ENCODE assay signal across 20 mouse cellular contexts in genomic region chr10:95950797-95951196, GRCm38 (mm10). TPM values are rescaled to one million over a fixed set of nuclear protein-coding genes. Genes with fewer than 3 reads are reported as not detected.
DNase-seq lines count a peak whose midpoint lies in the region; ATAC-seq lines count a peak whose summit lies in the region.
"Had no signal": no experiment of that assay in that cellular context is flagged by ENCODE, and none has a peak within 500 bp of the region (broad histone marks: within the 10 kb centered on the region; RNA-seq: fewer than 3 reads in every experiment).

No protein-coding gene starts in this region.

- H3K4me1 ChIP-seq in liver, embryonic 11.5 days (replicated peaks; ENCODE audit: control insufficient read depth, insufficient read depth, low read length): no peaks in the 10 kb centered on the region
- peaks cover 11% of the 10 kb centered on the region for H3K4me1 ChIP-seq in liver, embryonic 12.5 days
- H3K4me1 ChIP-seq in intestine, embryonic 15.5 days (replicated peaks): 0 out of 2 replicates have a peak, but pooled peaks cover 4% of the 10 kb centered on the region
- H3K4me1 ChIP-seq: embryonic facial prominence, embryonic 10.5 days; forebrain, embryonic 13.5 days had no signal

- H3K9me3 ChIP-seq in liver, embryonic 11.5 days (ENCODE audit: control insufficient read depth, low read length): no peaks in the 10 kb centered on the region
- no peaks in the 10 kb centered on the region for H3K9me3 ChIP-seq in liver, embryonic 12.5 days (replicated peaks)
- H3K9me3 ChIP-seq in intestine, embryonic 15.5 days: no peaks in the 10 kb centered on the region
- H3K9me3 ChIP-seq: embryonic facial prominence, embryonic 10.5 days; forebrain, embryonic 13.5 days; hindbrain, embryonic 15.5 days had no signal

- 0 out of 2 replicates have a peak, but pooled peaks have one; percentile 45 for ATAC-seq in liver, embryonic 11.5 days (replicated peaks; ENCODE audit: low FRiP score)
- ATAC-seq in liver, embryonic 12.5 days: no peak
- peak; percentile 36 for ATAC-seq in intestine, embryonic 15.5 days
- ATAC-seq in megakaryocyte progenitor cell, adult 5-6 weeks (replicated peaks; ENCODE audit: poor library complexity): 0 out of 2 replicates have a peak, but pooled peaks have one; percentile 23
- ATAC-seq: activated CD4-positive, CD25-positive, alpha-beta regulatory T cell, adult 4 months; forebrain, embryonic 13.5 days; forebrain, postnatal 0 days; Patski had no signal

- H3K4me2 ChIP-seq in liver, embryonic 11.5 days: no peak overlapping the region
- no peak overlapping the region for H3K4me2 ChIP-seq in liver, embryonic 12.5 days
- H3K4me2 ChIP-seq in intestine, embryonic 15.5 days (replicated peaks): no peak overlapping the region
- H3K4me2 ChIP-seq: forebrain, embryonic 13.5 days; heart, embryonic 11.5 days; hindbrain, embryonic 15.5 days had no signal

- no peak overlapping the region for H3K9ac ChIP-seq in liver, embryonic 11.5 days (ENCODE audit: low read depth, low read length)
- H3K9ac ChIP-seq in liver, embryonic 12.5 days: no peak overlapping the region
- no peak overlapping the region for H3K9ac ChIP-seq in intestine, embryonic 15.5 days
- H3K9ac ChIP-seq: forebrain, embryonic 13.5 days; forebrain, postnatal 0 days; hindbrain, embryonic 15.5 days had no signal

- no peak overlapping the region for H3K4me3 ChIP-seq in liver, embryonic 11.5 days (ENCODE audit: low read depth, low read length)
- no peak overlapping the region for H3K4me3 ChIP-seq in liver, embryonic 12.5 days
- H3K4me3 ChIP-seq in intestine, embryonic 15.5 days (replicated peaks): no peak overlapping the region
- H3K4me3 ChIP-seq: embryonic facial prominence, embryonic 10.5 days; forebrain, embryonic 13.5 days; heart, adult 2 months; hindbrain, embryonic 15.5 days had no signal

- no peaks in the 10 kb centered on the region for H3K36me3 ChIP-seq in liver, embryonic 11.5 days (ENCODE audit: control insufficient read depth, insufficient read depth, low read length)
- H3K36me3 ChIP-seq in liver, embryonic 12.5 days: peaks cover under 1% of the 10 kb centered on the region
- no peaks in the 10 kb centered on the region for H3K36me3 ChIP-seq in intestine, embryonic 15.5 days
- H3K36me3 ChIP-seq: embryonic facial prominence, embryonic 10.5 days; hindbrain, embryonic 15.5 days had no signal

- no peak for DNase-seq in liver, embryonic 11.5 days (ENCODE audit: low spot score)
- no peak for DNase-seq in lung, postnatal 25 days (ENCODE audit: low spot score)
- no peak for DNase-seq in MN1 (ENCODE audit: low spot score)
- DNase-seq: adrenal gland, postnatal 14 days; cerebellum, adult 18-20 months; cerebellum, adult 9-11 months; cerebellum, postnatal 36 days; forebrain, postnatal 0 days; gastrocnemius, postnatal 25 days; heart, adult 2 months; heart, postnatal 36 days had no signal

- WGBS in liver, embryonic 11.5 days: 83% methylated on average over 4 of the region's 4 CpGs
- WGBS in liver, embryonic 12.5 days (ENCODE audit: insufficient replicate concordance): 71% methylated on average over 4 of the region's 4 CpGs
- 85% methylated on average over 4 of the region's 4 CpGs for WGBS in intestine, embryonic 15.5 days

- no peaks in the 10 kb centered on the region for H3K27me3 ChIP-seq in liver, embryonic 11.5 days (replicated peaks; ENCODE audit: control insufficient read depth, insufficient read depth, low read length)
- H3K27me3 ChIP-seq in liver, embryonic 12.5 days (replicated peaks): no peaks in the 10 kb centered on the region
- H3K27me3 ChIP-seq in intestine, embryonic 15.5 days (replicated peaks): no peaks in the 10 kb centered on the region
- H3K27me3 ChIP-seq: forebrain, embryonic 13.5 days; hindbrain, embryonic 15.5 days; Patski had no signal

- no peak overlapping the region for H3K27ac ChIP-seq in liver, embryonic 11.5 days (ENCODE audit: low read depth, low read length)
- H3K27ac ChIP-seq in liver, embryonic 12.5 days: no peak overlapping the region
- no peak overlapping the region for H3K27ac ChIP-seq in intestine, embryonic 15.5 days
- H3K27ac ChIP-seq: embryonic facial prominence, embryonic 10.5 days; forebrain, embryonic 13.5 days; heart, adult 2 months; hindbrain, embryonic 15.5 days had no signal

RNA-seq across cellular contexts. Expression of gene Eea1, which starts 10.3 kb away (rescaled TPM):
- polyA plus RNA-seq in liver, embryonic 11.5 days (2014; fragmentation: Nextera tagmentation; extraction: Ambion mirVana): 14.1 and 14.4 TPM in 2 replicates
- 13.2 and 13.6 TPM in 2 replicates for polyA plus RNA-seq in liver, embryonic 12.5 days (2016; fragmentation: Nextera tagmentation; extraction: Ambion mirVana)
- polyA plus RNA-seq in intestine, embryonic 15.5 days (2015; fragmentation: Nextera tagmentation; extraction: Ambion mirVana): 19.9 and 22.4 TPM in 2 replicates
- total RNA-seq in megakaryocyte progenitor cell, adult 5-6 weeks (2015): 21.5 and 23.7 TPM in 2 replicates
- total RNA-seq in megakaryocyte progenitor cell, adult 5-6 weeks (2017): 29.2 and 32.3 TPM in 2 replicates
